Mouse (Mus musculus) ovary, adult 10 weeks (tissue): Measurements from ENCODE around the gene Gdi2. TPM values are rescaled to one million over a fixed set of nuclear protein-coding genes. Genes with fewer than 3 reads are reported as not detected.

ENCODE experiments used
- polyA plus RNA-seq: library from polyadenylated mRNA; stranded (reverse); fragments of 350-450 nt; fragmentation: Illumina TruSeq; extraction: RNeasy Lipid Tissue Mini Kit (QIAGEN cat#74804); gene quantifications from one replicate; pipeline ENCODE4 v1.2.3, GENCODE M21; 2014

The Gdi2 gene
- 1,368 TPM for polyA plus RNA-seq

DNA sequence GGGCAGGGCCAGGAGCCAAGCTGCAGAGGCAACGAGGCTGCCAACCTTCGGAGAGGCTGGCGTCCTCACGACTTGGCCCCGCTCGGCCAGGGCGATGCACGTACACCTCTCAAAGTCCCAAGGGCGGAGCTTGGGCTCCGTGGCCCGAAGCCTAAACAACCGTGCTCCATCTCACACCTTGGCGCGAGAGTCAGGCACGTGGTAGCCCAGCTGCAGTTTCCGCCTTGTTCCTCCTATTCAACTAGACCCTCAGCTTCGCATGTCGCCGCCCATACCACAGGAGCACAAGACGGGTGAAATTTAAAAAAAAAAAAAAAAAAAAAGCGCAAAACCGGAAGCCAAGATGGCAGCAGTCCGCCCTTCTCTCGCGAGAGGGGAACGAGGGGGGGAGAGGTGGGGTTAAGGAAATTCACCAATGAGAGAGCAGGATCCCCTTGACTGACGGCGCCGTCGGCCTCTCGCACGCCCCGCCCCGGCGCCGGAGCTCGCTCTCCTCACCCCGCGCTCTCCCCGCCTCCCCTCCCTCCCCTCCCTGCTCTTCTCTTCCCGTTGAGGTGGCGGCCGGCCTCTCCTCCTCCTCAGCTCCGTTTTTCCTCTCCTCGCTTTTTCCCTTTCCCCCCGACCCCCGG is at the start of gene Gdi2:
Gene Gdi2, plus strand, starts transcription at position 470 of the 629 bp plus-strand sequence.

GRCm38 (mm10) chr13:3610795-3611438 is 73.1 kb downstream of the Gdi2 start, which contains the start of gene Fam208b:
Gene Fam208b, minus strand, starts transcription at chr13:3611108.

Other genes starting within 250 kb of the Gdi2 start
- gene Fam208b, start 73.0 kb downstream of the Gdi2 start, polyA plus RNA-seq, result 73.4 TPM
- 15.7 TPM for gene Asb13, start 96.0 kb downstream of the Gdi2 start, polyA plus RNA-seq